11 mouse cellular contexts compared by ENCODE assay signal in genomic region chr11:106571026-106571983, GRCm38 (mm10). TPM values are rescaled to one million over a fixed set of nuclear protein-coding genes. Genes with fewer than 3 reads are reported as not detected.
DNase-seq lines count a peak whose midpoint lies in the region; ATAC-seq and TF ChIP-seq lines count a peak whose summit lies in the region.
"Had no signal": no experiment of that assay in that cellular context is flagged by ENCODE, and none has a peak within 500 bp of the region (broad histone marks: within the 10 kb centered on the region; RNA-seq: fewer than 3 reads in every experiment).

No protein-coding gene starts in this region.

- ATAC-seq in megakaryocyte, adult 5-6 weeks (ENCODE audit: poor library complexity, severe bottlenecking), result peak; percentile 82
- ATAC-seq in stomach, postnatal 0 days (ENCODE audit: low FRiP score, low TSS enrichment), result peak; percentile 44
- ATAC-seq: Patski had no signal

- 0 out of 2 replicates have a peak overlapping the region, but pooled peaks have one; percentile 8 for H3K27ac ChIP-seq in cerebellum, adult 2 months (ENCODE audit: insufficient read depth, low read length)
- peak overlapping the region; percentile 6 for H3K27ac ChIP-seq in liver, adult 2 months (replicated peaks; ENCODE audit: insufficient read depth, low read depth, low read length)
- H3K27ac ChIP-seq in stomach, postnatal 0 days (replicated peaks), result no peak overlapping the region
- H3K27ac ChIP-seq: liver, embryonic 13.5 days had no signal

- H3K4me1 ChIP-seq in cerebellum, adult 2 months (ENCODE audit: control insufficient read depth, insufficient read depth, low read length), result peaks cover 42% of the 10 kb centered on the region
- H3K4me1 ChIP-seq in liver, adult 2 months (ENCODE audit: control insufficient read depth, insufficient read depth, low read length), result peaks cover 28% of the 10 kb centered on the region
- H3K4me1 ChIP-seq in stomach, postnatal 0 days (replicated peaks; ENCODE audit: control insufficient read depth, insufficient read depth), result peaks cover 12% of the 10 kb centered on the region

- no peak overlapping the region for H3K4me3 ChIP-seq in cerebellum, adult 2 months (replicated peaks; ENCODE audit: insufficient read depth, low read depth, low read length)
- H3K4me3 ChIP-seq in liver, adult 2 months (ENCODE audit: insufficient read depth, low read depth, low read length), result no peak overlapping the region
- H3K4me3 ChIP-seq in stomach, postnatal 0 days (ENCODE audit: low read depth, low read length), result no peak overlapping the region
- H3K4me3 ChIP-seq: liver, embryonic 13.5 days had no signal

- no peak overlapping the region; the same call in 1 of the 2 replicates for H3K9ac ChIP-seq in liver, adult 2 months (ENCODE audit: low read depth, low read length)
- no peak overlapping the region for H3K9ac ChIP-seq in stomach, postnatal 0 days (ENCODE audit: low read length)
- H3K9ac ChIP-seq: liver, embryonic 13.5 days had no signal

- intact Hi-C loops in gastrocnemius, postnatal 14 days (cut with DNase I; ENCODE audit: low total_unique reads), result no loop called here

- H3K36me3 ChIP-seq in liver, adult 2 months (ENCODE audit: control insufficient read depth, insufficient read depth, low read length), result peaks cover 3% of the 10 kb centered on the region; the same call in 1 of the 2 replicates
- H3K36me3 ChIP-seq in stomach, postnatal 0 days (ENCODE audit: control insufficient read depth, insufficient read depth, low read length), result peaks cover 6% of the 10 kb centered on the region; the same call in 1 of the 2 replicates

- TF ChIP-seq CTCF in cerebellum, adult 2 months (IDR thresholded peaks at IDR 0.05; ENCODE audit: borderline replicate concordance, insufficient read depth, low read depth, low read length), result no peak
- no peak for TF ChIP-seq CTCF in liver, adult 2 months (IDR thresholded peaks at IDR 0.05; ENCODE audit: low read depth, low read length)
- no peak for TF ChIP-seq CTCF in stomach, postnatal 0 days (IDR thresholded peaks at IDR 0.05; ENCODE audit: low read depth)

- no peak for TF ChIP-seq EP300 in stomach, postnatal 0 days (optimal IDR thresholded peaks at IDR 0.05)

- H3K27me3 ChIP-seq in cerebellum, adult 2 months (ENCODE audit: control insufficient read depth, insufficient read depth, low read length), result no peaks in the 10 kb centered on the region
- H3K27me3 ChIP-seq in liver, adult 2 months (ENCODE audit: control insufficient read depth, insufficient read depth, low read length), result no peaks in the 10 kb centered on the region
- no peaks in the 10 kb centered on the region for H3K27me3 ChIP-seq in stomach, postnatal 0 days (ENCODE audit: control insufficient read depth, insufficient read depth, low read length)
- H3K27me3 ChIP-seq: liver, embryonic 13.5 days; Patski had no signal

- TF ChIP-seq POLR2A in cerebellum, adult 2 months (IDR thresholded peaks at IDR 0.05; ENCODE audit: borderline replicate concordance, insufficient read depth, low read length), result no peak
- TF ChIP-seq POLR2A in liver, adult 2 months (IDR thresholded peaks at IDR 0.05; ENCODE audit: extremely low read depth, insufficient read depth, low read length), result no peak

- 74% methylated on average over 11 of the region's 11 CpGs for WGBS in cerebellum, adult 2 months
- 37% methylated on average over 11 of the region's 11 CpGs for WGBS in liver, adult 2 months
- WGBS in stomach, postnatal 0 days, result 72% methylated on average over 11 of the region's 11 CpGs

- no peaks in the 10 kb centered on the region for H3K9me3 ChIP-seq in stomach, postnatal 0 days (ENCODE audit: control insufficient read depth, low read length)
- H3K9me3 ChIP-seq: liver, embryonic 13.5 days had no signal

- DNase-seq in cerebellum, adult 2 months, result no peak
- no peak for DNase-seq in cerebellum, adult 11-12 months
- peak; percentile 71 for DNase-seq in liver, adult 2 months (ENCODE audit: extremely low read depth, low read depth, low spot score)
- no peak for DNase-seq in liver
- DNase-seq in stomach, postnatal 0 days (ENCODE audit: low spot score), result no peak
- DNase-seq in cerebellum, postnatal 10 days, result no peak
- no peak for DNase-seq in gastrocnemius, postnatal 14 days
- DNase-seq: cerebellum, postnatal 14 days; liver, embryonic 13.5 days had no signal

- no peak overlapping the region for H3K4me2 ChIP-seq in stomach, postnatal 0 days (replicated peaks; ENCODE audit: low read depth)
- H3K4me2 ChIP-seq: liver, embryonic 13.5 days had no signal

- peaks cover 41% of the 10 kb centered on the region; the same call in 1 of the 2 replicates for H3K79me2 ChIP-seq in liver, adult 2 months (ENCODE audit: control insufficient read depth, insufficient read depth, low read length)

RNA-seq across cellular contexts. Expression of gene Tex2, which starts 41.9 kb away (rescaled TPM):
- 71.3 and 79.6 TPM in 2 replicates for polyA plus RNA-seq in cerebellum, adult 2 months (2012; rRNA removed)
- 60.4 and 63.4 TPM in 2 replicates for total RNA-seq in liver, adult 2 months (2014; rRNA removed)
- 45.3 and 49.7 TPM in 2 replicates for polyA plus RNA-seq in liver, adult 2 months (2012; rRNA removed)
- total RNA-seq in megakaryocyte, adult 5-6 weeks (2015), result 27.4 and 30.3 TPM in 2 replicates
- 39.8 and 43.5 TPM in 2 replicates for total RNA-seq in megakaryocyte, adult 5-6 weeks (2017)
- polyA plus RNA-seq in stomach, postnatal 0 days (2015; fragmentation: Nextera tagmentation; extraction: Ambion mirVana), result 11.6 and 12.1 TPM in 2 replicates
- 10 to 100 TPM; 25.2 to 26.5 TPM for total RNA-seq in gastrocnemius, postnatal 14 days (2021)
